Mouse (Mus musculus) kidney, embryonic 15.5 days (tissue): ENCODE results near the gene Mterf1a. TPM values are rescaled to one million over a fixed set of nuclear protein-coding genes. Genes with fewer than 3 reads are reported as not detected.

Source experiments
- polyA plus RNA-seq: library from polyadenylated mRNA; unstranded; fragments of >200 nt; fragmentation: Nextera tagmentation; extraction: Ambion mirVana; gene quantifications from 2 replicates; pipeline ENCODE4 v1.2.1, GENCODE M21; 2015

Mterf1a gene
- polyA plus RNA-seq, 1 experiment from 2014 or later = 7.8 TPM

Other genes starting within 250 kb of the Mterf1a start
- gene Tmbim7, start 242.8 kb downstream of the Mterf1a start, polyA plus RNA-seq = not detected in 2 replicates
- gene Gatad1, start 236.7 kb downstream of the Mterf1a start, polyA plus RNA-seq = 71.5 and 73.3 TPM in 2 replicates
- 11.9 and 12.3 TPM in 2 replicates for gene Ankib1, start 91.0 kb downstream of the Mterf1a start, polyA plus RNA-seq
- 47.6 and 48.8 TPM in 2 replicates for gene Krit1, start 90.7 kb downstream of the Mterf1a start, polyA plus RNA-seq
- 0.09 TPM in 1 of 2 replicates, not detected in the other for gene Lrrd1, start 48.8 kb downstream of the Mterf1a start, polyA plus RNA-seq
- 124 and 126 TPM in 2 replicates for gene Akap9, start 34.1 kb upstream of the Mterf1a start, polyA plus RNA-seq
- 64.4 and 65.8 TPM in 2 replicates for gene Cyp51, start 210.8 kb upstream of the Mterf1a start, polyA plus RNA-seq